In the genomic region with DNA sequence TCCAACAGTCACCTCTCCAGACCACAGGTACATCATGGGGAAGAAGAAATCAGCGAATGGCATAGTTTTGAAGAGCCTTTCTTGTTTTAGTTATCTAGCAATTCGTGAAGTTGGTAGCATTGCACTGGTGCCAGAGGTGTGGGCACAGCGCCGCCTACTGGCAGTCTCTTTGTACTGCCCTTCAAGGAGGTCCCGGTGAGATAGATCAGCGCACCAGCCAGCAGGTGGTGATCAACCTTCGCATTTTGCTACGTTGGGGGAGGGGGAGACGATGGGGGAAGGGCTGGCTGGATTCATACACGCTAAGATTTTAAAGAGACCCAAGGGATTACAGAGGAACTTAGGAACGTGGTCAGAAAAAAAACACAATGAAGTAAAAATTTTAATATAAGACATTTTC, we compare ENCODE assay signal across 8 mouse cellular contexts.
DNase-seq lines count a peak whose midpoint lies in the region; ATAC-seq and TF ChIP-seq lines count a peak whose summit lies in the region.

No protein-coding gene starts in this region.

- H3K27me3 ChIP-seq in heart, embryonic 14.5 days (ENCODE audit: control insufficient read depth, insufficient read depth, low read length) = no peaks in the 10 kb centered on the region
- no peaks in the 10 kb centered on the region for H3K27me3 ChIP-seq in kidney, postnatal 0 days (ENCODE audit: insufficient read depth, low read length)
- no peaks in the 10 kb centered on the region for H3K27me3 ChIP-seq in liver, adult 2 months (ENCODE audit: control insufficient read depth, insufficient read depth, low read length)
- H3K27me3 ChIP-seq in neural tube, embryonic 11.5 days (ENCODE audit: control insufficient read depth, insufficient read depth, low read length) = no peaks in the 10 kb centered on the region
- H3K27me3 ChIP-seq in stomach, embryonic 16.5 days (ENCODE audit: control insufficient read depth, insufficient read depth, low read length) = no peaks in the 10 kb centered on the region

- no peak overlapping the region for H3K9ac ChIP-seq in heart, embryonic 14.5 days (ENCODE audit: low read length)
- no peak overlapping the region for H3K9ac ChIP-seq in kidney, postnatal 0 days (ENCODE audit: low read depth, low read length)
- no peak overlapping the region for H3K9ac ChIP-seq in liver, adult 2 months (ENCODE audit: low read depth, low read length)
- no peak overlapping the region for H3K9ac ChIP-seq in neural tube, embryonic 11.5 days (ENCODE audit: low read length)
- H3K9ac ChIP-seq in stomach, embryonic 16.5 days (ENCODE audit: low read length) = no peak overlapping the region

- no peak overlapping the region for H3K27ac ChIP-seq in heart, embryonic 14.5 days (replicated peaks in 1 of 2; ENCODE audit: control insufficient read depth in 1 of 2, insufficient read depth in 1 of 2, low read depth in 2 of 2, low read length in 2 of 2)
- no peak overlapping the region for H3K27ac ChIP-seq in kidney, postnatal 0 days
- no peak overlapping the region for H3K27ac ChIP-seq in liver, adult 2 months (replicated peaks; ENCODE audit: insufficient read depth, low read depth, low read length)
- no peak overlapping the region for H3K27ac ChIP-seq in neural tube, embryonic 11.5 days (ENCODE audit: low read depth, low read length)
- H3K27ac ChIP-seq in stomach, embryonic 16.5 days (ENCODE audit: low read length) = no peak overlapping the region

- H3K4me2 ChIP-seq in heart, embryonic 14.5 days (ENCODE audit: low read length) = 0 out of 2 replicates have a peak overlapping the region, but pooled peaks have one; percentile 27
- 0 out of 2 replicates have a peak overlapping the region, but pooled peaks have one; percentile 10 for H3K4me2 ChIP-seq in kidney, postnatal 0 days (ENCODE audit: low read length)
- no peak overlapping the region for H3K4me2 ChIP-seq in neural tube, embryonic 11.5 days (ENCODE audit: low read depth)
- H3K4me2 ChIP-seq in stomach, embryonic 16.5 days (ENCODE audit: low read depth, low read length) = no peak overlapping the region

- no peaks in the 10 kb centered on the region for H3K9me3 ChIP-seq in heart, embryonic 14.5 days (ENCODE audit: control insufficient read depth, low read length)
- no peaks in the 10 kb centered on the region for H3K9me3 ChIP-seq in kidney, postnatal 0 days (replicated peaks; ENCODE audit: low read length)
- H3K9me3 ChIP-seq in neural tube, embryonic 11.5 days (ENCODE audit: control insufficient read depth, low read length) = no peaks in the 10 kb centered on the region
- H3K9me3 ChIP-seq in stomach, embryonic 16.5 days (replicated peaks; ENCODE audit: control insufficient read depth, low read length) = no peaks in the 10 kb centered on the region

- TF ChIP-seq POLR2A in liver, adult 2 months (IDR thresholded peaks at IDR 0.05; ENCODE audit: extremely low read depth, insufficient read depth, low read length) = no peak

- H3K79me2 ChIP-seq in liver, adult 2 months (ENCODE audit: control insufficient read depth, insufficient read depth, low read length) = no peaks in the 10 kb centered on the region

- H3K4me1 ChIP-seq in heart, embryonic 14.5 days (ENCODE audit: control insufficient read depth in 2 of 2, insufficient read depth in 2 of 2, low read length in 2 of 2) = peaks cover 2 to 3% of the 10 kb centered on the region in 2 experiments; a peak in 1 of 4 replicates
- no peaks in the 10 kb centered on the region for H3K4me1 ChIP-seq in kidney, postnatal 0 days (replicated peaks; ENCODE audit: insufficient read depth, low read length)
- H3K4me1 ChIP-seq in liver, adult 2 months (ENCODE audit: control insufficient read depth, insufficient read depth, low read length) = no peaks in the 10 kb centered on the region
- H3K4me1 ChIP-seq in neural tube, embryonic 11.5 days (ENCODE audit: control insufficient read depth, insufficient read depth, low read length) = no peaks in the 10 kb centered on the region
- no peaks in the 10 kb centered on the region for H3K4me1 ChIP-seq in stomach, embryonic 16.5 days (ENCODE audit: control insufficient read depth, insufficient read depth, low read length)

- ATAC-seq in erythroid progenitor cell, adult 5-6 weeks (replicated peaks; ENCODE audit: low FRiP score, poor library complexity, severe bottlenecking) = 0 out of 2 replicates have a peak, but pooled peaks have one; percentile 59
- ATAC-seq in heart, embryonic 14.5 days (ENCODE audit: insufficient number of reproducible peaks, insufficient read depth, low FRiP score, low read depth) = no peak
- peak; percentile 58; the same call in 1 of the 2 replicates for ATAC-seq in kidney, postnatal 0 days (replicated peaks; ENCODE audit: low FRiP score, low read depth)
- ATAC-seq in neural tube, embryonic 11.5 days (ENCODE audit: insufficient read depth, low FRiP score, low TSS enrichment) = peak; percentile 68; the same call in 1 of the 2 replicates
- peak; percentile 77; the same call in 1 of the 2 replicates for ATAC-seq in stomach, embryonic 16.5 days (ENCODE audit: insufficient read depth, low FRiP score)

- DNase-seq in CD4-positive helper T cell, adult 2 months (ENCODE audit: low read depth, low spot score) = peak; percentile 71
- peak; percentile 89 for DNase-seq in brain, adult 2 months (ENCODE audit: low read depth, low spot score)
- DNase-seq in kidney, postnatal 0 days (ENCODE audit: low spot score) = peak; percentile 86
- DNase-seq in liver, adult 2 months (ENCODE audit: extremely low read depth, low read depth, low spot score) = peak; percentile 45
- peak; percentile 83 for DNase-seq in neural tube, embryonic 11.5 days (ENCODE audit: low spot score)

- H3K36me3 ChIP-seq in heart, embryonic 14.5 days (ENCODE audit: control insufficient read depth, insufficient read depth, low read length) = no peaks in the 10 kb centered on the region
- H3K36me3 ChIP-seq in kidney, postnatal 0 days (ENCODE audit: insufficient read depth, low read length) = no peaks in the 10 kb centered on the region
- H3K36me3 ChIP-seq in liver, adult 2 months (ENCODE audit: control insufficient read depth, insufficient read depth, low read length) = no peaks in the 10 kb centered on the region
- no peaks in the 10 kb centered on the region for H3K36me3 ChIP-seq in neural tube, embryonic 11.5 days (ENCODE audit: control insufficient read depth, insufficient read depth, low read length)
- no peaks in the 10 kb centered on the region for H3K36me3 ChIP-seq in stomach, embryonic 16.5 days (ENCODE audit: control insufficient read depth, insufficient read depth, low read length)

- WGBS in heart, embryonic 14.5 days = 3% methylated on average over 11 of the region's 11 CpGs
- WGBS in kidney, postnatal 0 days = under 1% methylated on average over 11 of the region's 11 CpGs
- WGBS in liver, adult 2 months = 2% methylated on average over 11 of the region's 11 CpGs
- 3% methylated on average over 11 of the region's 11 CpGs for WGBS in neural tube, embryonic 11.5 days
- 2% methylated on average over 11 of the region's 11 CpGs for WGBS in stomach, embryonic 16.5 days

- TF ChIP-seq CTCF in kidney, postnatal 0 days (IDR thresholded peaks at IDR 0.05; ENCODE audit: low read depth) = peak; percentile 99
- TF ChIP-seq CTCF in liver, adult 2 months (IDR thresholded peaks at IDR 0.05; ENCODE audit: low read depth, low read length) = peak; percentile 98

- no peak overlapping the region for H3K4me3 ChIP-seq in heart, embryonic 14.5 days (ENCODE audit: control insufficient read depth in 1 of 2, insufficient read depth in 1 of 2, low read depth in 1 of 2, low read length in 2 of 2)
- H3K4me3 ChIP-seq in kidney, postnatal 0 days (replicated peaks; ENCODE audit: low read depth, low read length) = no peak overlapping the region
- no peak overlapping the region for H3K4me3 ChIP-seq in liver, adult 2 months (ENCODE audit: insufficient read depth, low read depth, low read length)
- no peak overlapping the region for H3K4me3 ChIP-seq in neural tube, embryonic 11.5 days (ENCODE audit: low read depth, low read length)
- H3K4me3 ChIP-seq in stomach, embryonic 16.5 days (replicated peaks; ENCODE audit: low read length) = no peak overlapping the region

Comparison
In these comparisons a context has a peak if more than half of its experiments do, and no peak if none do; other contexts are left out.
1. H3K4me2 ChIP-seq: peak in heart, embryonic 14.5 days (single experiment) and kidney, postnatal 0 days (single experiment); none in neural tube, embryonic 11.5 days (single experiment) and stomach, embryonic 16.5 days (single experiment).
2. Peak in every context shown above with its lines, with median percentiles within 50 percentile points of each other: DNase-seq.